Mouse (Mus musculus): ENCODE results near the gene Olfr20. TPM values are rescaled to one million over a fixed set of nuclear protein-coding genes. Genes with fewer than 3 reads are reported as not detected.

The Olfr20 gene
- not detected for total RNA-seq (2023)

DNA sequence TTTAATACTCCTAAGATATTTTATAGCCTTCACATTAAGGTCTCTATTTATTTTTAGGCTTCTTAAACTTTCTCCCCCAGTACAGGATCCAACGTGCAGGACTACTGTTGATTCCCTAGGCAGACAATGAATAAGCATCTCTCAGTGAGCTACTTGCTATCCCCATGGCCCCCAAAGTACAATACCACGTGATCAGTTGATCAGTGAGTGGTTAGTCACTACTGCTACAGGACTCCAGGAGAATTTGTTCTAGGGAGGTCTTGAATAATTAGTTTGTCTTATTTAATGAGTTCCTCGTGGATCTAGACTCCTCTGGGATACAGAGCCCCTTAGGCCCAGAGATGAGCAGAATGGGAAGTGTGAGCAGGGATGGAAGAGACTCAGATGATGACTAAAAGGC, at the start of gene Olfr20:
Gene Olfr20, plus strand, starts transcription at position 301 of the 400 bp plus-strand sequence.

DNA sequence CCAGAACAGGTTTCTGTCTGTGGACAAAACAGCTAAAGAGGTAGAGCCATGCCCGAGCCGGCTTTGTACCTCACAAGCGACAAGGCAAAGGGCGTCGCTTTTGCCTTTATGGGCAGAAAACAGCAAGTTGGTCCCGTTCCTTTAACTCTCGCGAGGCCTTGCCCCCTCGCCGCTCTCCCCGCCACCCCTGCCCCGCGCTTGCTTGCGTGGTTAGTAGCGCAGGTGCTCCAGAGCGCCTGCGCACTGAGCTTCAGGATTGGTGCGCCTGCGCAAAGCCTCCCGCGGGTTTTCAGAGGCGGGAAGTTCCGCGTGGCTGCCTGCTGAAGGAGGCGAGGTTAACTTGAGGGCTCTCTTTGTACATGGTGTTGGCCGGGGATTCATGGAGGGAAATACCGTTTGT, 21.1 kb upstream of the Olfr20 start, which contains the start of the genes Aspa, Gm49340 and Spata22:
Gene Aspa, minus strand, starts transcription at position 155 of the 400 bp plus-strand sequence.
Gene Gm49340, plus strand, starts transcription at position 300 of the 400 bp plus-strand sequence.
Gene Spata22, plus strand, starts transcription at position 300 of the 400 bp plus-strand sequence.

GRCm38 (mm10) chr11:73370946-73371345, 20.4 kb downstream of the Olfr20 start, which contains the start of gene Olfr376:
Olfr376 (plus strand) TSS chr11:73371246.

DNA sequence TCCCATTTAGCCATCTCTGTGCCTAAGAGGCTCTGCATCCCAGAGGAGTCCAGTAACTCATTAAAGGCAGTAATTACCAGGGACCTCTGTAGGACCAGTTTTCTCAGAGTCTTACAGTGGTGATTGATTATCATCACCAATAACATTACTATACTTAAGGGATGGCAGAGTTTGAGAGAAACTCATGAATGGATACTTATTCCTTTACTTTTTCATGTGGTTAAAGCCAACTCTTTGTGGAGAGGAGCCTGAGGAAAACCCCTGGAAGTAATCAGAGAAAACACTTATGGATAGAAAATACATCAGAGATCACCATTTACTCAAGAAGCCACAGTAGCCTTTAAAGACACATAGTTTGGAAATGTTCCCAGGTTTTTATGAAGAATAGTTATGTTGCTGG, 48.9 kb downstream of the Olfr20 start, which contains the start of gene Olfr1:
Gene Olfr1, minus strand, starts transcription at position 101 of the 400 bp plus-strand sequence.

Other genes starting within 250 kb of the Olfr20 start
- 1 to 10 TPM; 2.5 to 3.4 TPM for gene Haspin, start 212.5 kb upstream of the Olfr20 start, total RNA-seq (2023)
- under 1 TPM; 0.43 to 0.55 TPM for gene P2rx5, start 190.4 kb upstream of the Olfr20 start, total RNA-seq (2023)
- 10 to 100 TPM; 40.3 to 46.2 TPM for gene Emc6, start 173.7 kb upstream of the Olfr20 start, total RNA-seq (2023)
- gene Tax1bp3, start 173.7 kb upstream of the Olfr20 start, total RNA-seq (2023): 10 to 100 TPM; 37.6 to 42.0 TPM
- gene Ctns, start 151.7 kb upstream of the Olfr20 start, total RNA-seq (2023): 10 to 100 TPM; 31.8 to 33.1 TPM
- 1 to 10 TPM; 2.5 to 3.8 TPM for gene Shpk, start 151.3 kb upstream of the Olfr20 start, total RNA-seq (2023)
- not detected for gene Trpv1, start 116.5 kb upstream of the Olfr20 start, total RNA-seq (2023)
- not detected for gene Trpv3, start 83.4 kb upstream of the Olfr20 start, total RNA-seq (2023)
- gene Aspa, start 21.2 kb upstream of the Olfr20 start, total RNA-seq (2023): 10 to 100 TPM; 11.5 to 11.6 TPM
- not detected for gene Gm49340, start 21.0 kb upstream of the Olfr20 start, total RNA-seq (2023)
- not detected for gene Spata22, start 21.0 kb upstream of the Olfr20 start, total RNA-seq (2023)
- gene Olfr376, start 20.5 kb downstream of the Olfr20 start, total RNA-seq (2023): not detected
- gene Olfr1, start 48.8 kb downstream of the Olfr20 start, total RNA-seq (2023): not detected
- gene Olfr378, start 77.7 kb downstream of the Olfr20 start, total RNA-seq (2023): not detected
- gene Olfr380, start 106.7 kb downstream of the Olfr20 start, total RNA-seq (2023): not detected
- gene Olfr381, start 140.8 kb downstream of the Olfr20 start, total RNA-seq (2023): not detected
- not detected for gene Olfr382, start 166.4 kb downstream of the Olfr20 start, total RNA-seq (2023)
- gene Olfr385, start 242.2 kb downstream of the Olfr20 start, total RNA-seq (2023): not detected
- not detected for gene Olfr384, start 247.8 kb downstream of the Olfr20 start, total RNA-seq (2023)